Comparison of ENCODE assay signal across 20 mouse cellular contexts in genomic region chr14:56567476-56567875, GRCm38 (mm10). TPM values are rescaled to one million over a fixed set of nuclear protein-coding genes. Genes with fewer than 3 reads are reported as not detected.
DNase-seq lines count a peak whose midpoint lies in the region; ATAC-seq lines count a peak whose summit lies in the region.
"Had no signal": no experiment of that assay in that cellular context is flagged by ENCODE, and none has a peak within 500 bp of the region (broad histone marks: within the 10 kb centered on the region; RNA-seq: fewer than 3 reads in every experiment).

No protein-coding gene starts in this region.

- no peaks in the 10 kb centered on the region for H3K9me3 ChIP-seq in kidney, embryonic 16.5 days (ENCODE audit: low read length)
- H3K9me3 ChIP-seq: forebrain, embryonic 10.5 days had no signal

- no peaks in the 10 kb centered on the region for H3K27me3 ChIP-seq in kidney, embryonic 16.5 days (ENCODE audit: insufficient read depth, low read length)

- H3K4me3 ChIP-seq in kidney, embryonic 16.5 days (ENCODE audit: low read length) = no peak overlapping the region
- H3K4me3 ChIP-seq: forebrain, embryonic 10.5 days had no signal

- peak overlapping the region; percentile 21; the same call in 1 of the 2 replicates for H3K4me2 ChIP-seq in kidney, embryonic 16.5 days (replicated peaks; ENCODE audit: low read depth, low read length)
- H3K4me2 ChIP-seq: heart, embryonic 11.5 days had no signal

- H3K27ac ChIP-seq in kidney, embryonic 16.5 days (ENCODE audit: low read length) = peak overlapping the region; percentile 68; the same call in 1 of the 2 replicates
- H3K27ac ChIP-seq: forebrain, embryonic 10.5 days; liver, embryonic 14.5 days had no signal

- WGBS in kidney, embryonic 16.5 days = 33% methylated on average over 7 of the region's 7 CpGs

- H3K4me1 ChIP-seq in kidney, embryonic 16.5 days (ENCODE audit: insufficient read depth, low read length) = peaks cover 18% of the 10 kb centered on the region

- ATAC-seq in CD4-positive, CD25-positive, alpha-beta regulatory T cell, adult 4 months = no peak
- ATAC-seq in kidney, embryonic 16.5 days (ENCODE audit: low FRiP score, low TSS enrichment) = no peak
- ATAC-seq: forebrain, postnatal 0 days; hindbrain, embryonic 16.5 days; intestine, postnatal 0 days; midbrain, embryonic 16.5 days had no signal

- peaks cover 7% of the 10 kb centered on the region; the same call in 1 of the 2 replicates for H3K36me3 ChIP-seq in kidney, embryonic 16.5 days (ENCODE audit: insufficient read depth, low read length)

- DNase-seq in CD4-positive, CD25-positive, alpha-beta regulatory T cell, adult 2 months (ENCODE audit: low read depth, low spot score) = peak; percentile 56
- DNase-seq in kidney, adult 11 months = no peak
- DNase-seq in spleen, postnatal 36 days (ENCODE audit: low spot score in 2 of 2) = peak; percentile 13 to 24
- no peak for DNase-seq in spleen, adult 18-20 months
- DNase-seq in naive thymus-derived CD4-positive, alpha-beta T cell, adult 2 months (ENCODE audit: low read depth) = peak; percentile 44
- DNase-seq in embryo, embryonic 10 days (ENCODE audit: low spot score) = no peak
- DNase-seq: adrenal gland, postnatal 36 days; cerebellum, adult 2 months; cerebellum, postnatal 36 days; forebrain, postnatal 0 days; gastrocnemius, postnatal 36 days; right cerebral cortex, postnatal 14 days had no signal

- no peak overlapping the region for H3K9ac ChIP-seq in kidney, embryonic 16.5 days (replicated peaks; ENCODE audit: low read length)
- H3K9ac ChIP-seq: forebrain, postnatal 0 days; liver, embryonic 14.5 days had no signal

RNA-seq across cellular contexts. Expression of gene Cenpj, which starts 7.7 kb away (rescaled TPM):
- 10 to 100 TPM; 13.0 to 14.5 TPM for polyA plus RNA-seq in CD4-positive, CD25-positive, alpha-beta regulatory T cell, adult 4 months (2017; shearing (Covaris generic))
- polyA plus RNA-seq in kidney, embryonic 16.5 days (2015; fragmentation: Nextera tagmentation; extraction: Ambion mirVana) = 9.5 and 13.1 TPM in 2 replicates

RNA-seq across cellular contexts. Expression of gene Parp4, which starts 7.9 kb away (rescaled TPM):
- 10 to 100 TPM; 47.3 to 49.6 TPM for polyA plus RNA-seq in CD4-positive, CD25-positive, alpha-beta regulatory T cell, adult 4 months (2017; shearing (Covaris generic))
- polyA plus RNA-seq in kidney, embryonic 16.5 days (2015; fragmentation: Nextera tagmentation; extraction: Ambion mirVana) = 4.0 and 6.3 TPM in 2 replicates

Comparison
In these comparisons a context has a peak if more than half of its experiments do, and no peak if none do; other contexts are left out.
1. DNase-seq: peak in CD4-positive, CD25-positive, alpha-beta regulatory T cell, adult 2 months (single experiment), spleen, postnatal 36 days (2 of 2) and naive thymus-derived CD4-positive, alpha-beta T cell, adult 2 months (single experiment); none in kidney, adult 11 months (single experiment), spleen, adult 18-20 months (0 of 2) and embryo, embryonic 10 days (single experiment).